Mouse (Mus musculus): ENCODE measurements around the gene Ryr3.

DNA sequence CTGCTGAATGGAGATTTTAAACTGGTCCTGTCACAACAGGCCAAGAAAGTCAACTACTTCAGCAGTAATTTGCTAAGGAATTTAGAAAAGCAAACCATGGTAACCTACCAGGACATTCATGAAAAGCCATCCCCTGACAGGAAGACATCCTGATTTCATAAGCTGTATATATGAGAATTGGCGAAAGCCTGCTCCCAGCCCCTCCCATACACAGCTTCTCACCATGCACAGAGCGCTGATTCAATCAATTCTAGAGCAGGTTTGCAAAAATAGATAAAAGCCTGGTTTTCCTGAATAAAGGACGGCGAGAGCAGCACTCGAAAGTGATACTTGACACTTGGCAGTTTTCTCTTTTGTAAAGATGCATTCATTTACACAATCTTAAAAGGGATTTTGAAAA lies 40.6 kb downstream of the Ryr3 start:
- TF ChIP-seq CTCF (IDR thresholded peaks at IDR 0.05; ENCODE audit: borderline replicate concordance, extremely low read depth, insufficient read depth, insufficient read length) (no peak), POLR2A (IDR thresholded peaks at IDR 0.05; ENCODE audit: borderline replicate concordance, extremely low read depth, insufficient read depth, insufficient read length, poor library complexity, severe bottlenecking) (no peak)

All from brain, embryonic 14.5 days (tissue).